Mouse (Mus musculus) erythroblast, embryonic 14.5 days (primary cell): ENCODE data around the gene Echdc2.

Experiments used
- GATA1 ChIP-seq: IDR thresholded peaks from 2 replicates; pipeline ENCODE4 v1.6.1; 2012; ENCODE audit warnings: low read length, inconsistent platforms, mixed read lengths
- TAL1 ChIP-seq: IDR thresholded peaks from 3 replicates; pipeline ENCODE4 v1.6.1; 2012; ENCODE audit warnings: low read length, inconsistent platforms, mixed read lengths

- TF ChIP-seq GATA1, result no peak
- no peak for TF ChIP-seq TAL1
These were observed 1.9 kb upstream of the Echdc2 start for GRCm38 (mm10) chr4:108163291-108163690.
